Mouse (Mus musculus): ENCODE measurements at regions not wholly inside any gene's neighbourhood (a gene's known extent, or its start where the extent isn't known, plus 50 kb on each side); places are given as distances from the start of the nearest gene placed in this dataset.
"Not testable (repeated sequence)": the region's sequence is repeated elsewhere in the genome, so short reads cannot be mapped to it uniquely, and the experiment has no call there.

DNA sequence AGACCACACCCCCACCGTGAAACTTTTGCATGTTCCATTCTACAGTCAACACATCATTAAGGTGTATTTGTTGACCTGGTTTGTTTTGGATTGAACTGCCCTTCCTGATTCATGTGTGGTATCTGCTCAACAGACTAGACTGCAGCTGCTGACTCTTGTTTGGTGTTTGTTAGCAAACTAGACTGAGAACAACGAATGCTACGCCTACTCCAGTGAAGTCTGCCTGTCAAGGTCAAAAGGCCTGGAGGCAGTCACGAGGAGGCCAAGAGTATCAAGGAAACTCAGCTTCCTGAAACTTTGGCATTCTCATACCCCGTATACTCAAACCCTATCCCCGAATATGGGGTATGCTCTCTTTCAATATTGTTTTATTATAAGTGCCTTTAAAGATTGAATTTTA, 194.2 kb upstream of the Spin1 start:
- DNase-seq (ENCODE audit: low read depth, low spot score) = not testable (repeated sequence)

DNA sequence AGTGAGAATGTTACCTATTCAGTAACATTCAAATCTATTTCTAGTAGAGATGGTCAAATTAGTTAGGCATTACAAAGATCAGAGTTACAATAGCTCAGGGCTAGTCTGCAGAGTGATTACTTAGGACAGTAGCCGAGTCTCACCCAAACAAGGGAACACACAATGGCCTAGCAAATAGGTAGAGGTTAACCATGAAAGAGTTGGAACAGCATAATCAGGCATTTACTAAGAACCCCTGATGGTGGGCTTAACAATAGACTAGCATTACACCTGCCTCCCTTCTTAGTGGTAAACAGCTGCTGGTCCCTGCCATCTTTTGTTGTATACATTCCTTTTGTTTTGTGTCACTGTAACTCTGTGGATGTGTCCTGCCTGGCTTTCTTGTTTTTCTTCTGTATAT, 193.8 kb upstream of the Spin1 start:
- DNase-seq (ENCODE audit: low read depth, low spot score) = no peak

DNA sequence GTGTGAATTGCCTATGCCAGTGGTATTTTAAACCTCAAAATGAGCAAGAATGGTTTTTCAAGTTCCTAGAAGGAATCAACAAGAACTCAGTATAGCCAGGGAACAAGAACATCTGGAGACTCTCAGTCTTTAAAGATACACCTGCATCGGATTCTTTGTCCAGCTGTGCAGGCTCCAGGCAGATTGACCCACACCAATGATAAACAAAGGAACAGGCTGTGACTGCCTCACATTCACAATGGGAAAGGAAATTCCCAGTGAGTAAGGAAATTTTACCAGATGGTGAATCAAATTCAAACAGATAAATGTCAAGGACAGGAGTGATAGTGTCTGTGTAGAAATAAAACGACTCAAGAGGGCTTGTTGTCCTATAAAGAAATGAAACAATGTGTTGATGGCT, 187.9 kb upstream of the Spin1 start:
- not testable (repeated sequence) for DNase-seq (ENCODE audit: low read depth, low spot score)

DNA sequence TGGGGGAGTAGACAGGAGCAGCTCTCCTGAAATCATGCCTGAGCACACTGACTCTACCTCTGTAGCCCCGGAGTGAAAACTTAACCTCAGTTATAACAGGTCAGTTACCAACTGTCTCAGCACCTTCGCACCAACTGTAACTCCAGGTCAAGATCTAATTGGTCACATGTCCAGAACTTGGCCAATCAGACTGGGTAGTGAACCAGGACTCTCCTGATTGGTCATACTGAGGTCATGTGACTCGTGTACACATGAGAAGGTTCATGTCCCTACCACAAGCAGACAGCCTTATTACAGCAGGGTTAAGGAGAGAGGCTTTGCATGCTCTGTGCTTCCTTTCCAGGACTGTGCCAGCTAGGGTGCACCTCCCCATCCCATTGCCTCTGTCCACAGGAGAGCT, 166.7 kb upstream of the Spin1 start:
- DNase-seq (ENCODE audit: low read depth, low spot score) = not testable (repeated sequence)

DNA sequence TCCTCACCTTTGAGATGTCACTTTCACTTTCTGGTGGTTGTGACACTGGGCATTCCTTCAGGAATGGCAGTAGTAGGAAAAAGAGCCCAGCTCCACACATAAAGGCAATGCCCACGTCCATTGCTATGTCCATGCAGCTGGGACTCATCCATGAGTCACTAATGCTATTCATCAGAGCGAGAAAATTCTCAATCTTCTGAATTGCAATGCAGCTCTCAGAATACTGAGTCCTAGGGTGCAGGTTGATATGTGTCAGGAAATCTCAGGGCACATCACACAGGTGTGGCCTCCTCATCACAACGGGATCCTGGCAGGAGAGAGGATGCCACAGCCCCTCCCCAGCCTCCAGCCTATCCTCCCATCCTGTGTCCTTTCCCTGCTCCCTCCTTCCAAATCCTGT, 158.1 kb upstream of the Spin1 start:
- DNase-seq (ENCODE audit: low read depth, low spot score) = no peak

DNA sequence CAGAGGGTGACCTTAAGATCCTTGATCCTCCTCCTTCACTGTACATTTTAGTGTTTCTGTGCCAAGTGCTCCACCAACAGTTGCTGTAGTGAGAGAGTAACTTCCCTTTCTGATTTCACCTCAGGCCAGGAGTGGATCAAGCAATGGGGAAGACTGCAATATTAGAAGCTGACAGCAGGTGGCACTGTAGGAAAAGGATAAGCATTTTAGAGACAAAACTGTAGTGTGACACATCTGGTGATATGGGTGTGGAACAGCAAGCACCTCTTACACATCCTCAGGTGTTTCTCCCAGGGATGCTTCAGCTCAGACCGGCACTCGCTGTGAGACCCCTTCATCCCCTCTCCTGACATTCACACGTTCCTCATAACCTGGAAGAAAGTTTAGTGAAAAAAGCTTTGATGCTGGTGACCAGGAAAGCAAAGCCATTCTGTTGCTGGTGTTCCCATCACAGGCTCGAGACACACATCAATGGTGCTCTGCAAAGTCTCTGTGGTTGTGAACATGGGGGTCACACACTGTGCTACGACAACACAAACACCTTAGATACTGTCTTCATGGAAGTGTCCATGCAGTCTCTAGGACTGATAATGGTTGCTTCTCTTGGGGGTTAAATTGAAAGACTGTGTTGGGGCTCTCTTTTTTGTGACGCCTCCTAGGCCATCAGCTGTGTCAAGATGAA, 151.0 kb upstream of the Spin1 start:
- peak; percentile 59 for DNase-seq (ENCODE audit: low read depth, low spot score)

DNA sequence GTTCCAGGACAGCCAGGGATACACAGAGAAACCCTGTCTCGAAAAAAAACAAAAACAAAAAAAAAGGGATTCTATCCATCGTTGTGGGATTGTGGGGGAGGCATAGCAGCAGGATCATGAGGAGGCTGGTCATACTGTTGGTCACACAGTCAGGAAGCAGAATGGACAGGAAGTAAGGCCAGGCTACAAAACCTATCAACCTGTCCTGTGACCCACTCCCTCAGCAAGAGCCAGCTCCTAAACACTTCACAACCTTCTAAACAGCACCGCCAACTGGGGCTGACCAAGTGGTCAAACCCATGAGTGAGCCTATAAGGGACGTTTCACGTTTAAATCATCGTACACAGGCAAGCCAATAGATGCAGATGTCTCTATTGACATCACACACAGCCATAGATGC, 146.0 kb upstream of the Spin1 start:
- DNase-seq (ENCODE audit: low read depth, low spot score) = no peak

DNA sequence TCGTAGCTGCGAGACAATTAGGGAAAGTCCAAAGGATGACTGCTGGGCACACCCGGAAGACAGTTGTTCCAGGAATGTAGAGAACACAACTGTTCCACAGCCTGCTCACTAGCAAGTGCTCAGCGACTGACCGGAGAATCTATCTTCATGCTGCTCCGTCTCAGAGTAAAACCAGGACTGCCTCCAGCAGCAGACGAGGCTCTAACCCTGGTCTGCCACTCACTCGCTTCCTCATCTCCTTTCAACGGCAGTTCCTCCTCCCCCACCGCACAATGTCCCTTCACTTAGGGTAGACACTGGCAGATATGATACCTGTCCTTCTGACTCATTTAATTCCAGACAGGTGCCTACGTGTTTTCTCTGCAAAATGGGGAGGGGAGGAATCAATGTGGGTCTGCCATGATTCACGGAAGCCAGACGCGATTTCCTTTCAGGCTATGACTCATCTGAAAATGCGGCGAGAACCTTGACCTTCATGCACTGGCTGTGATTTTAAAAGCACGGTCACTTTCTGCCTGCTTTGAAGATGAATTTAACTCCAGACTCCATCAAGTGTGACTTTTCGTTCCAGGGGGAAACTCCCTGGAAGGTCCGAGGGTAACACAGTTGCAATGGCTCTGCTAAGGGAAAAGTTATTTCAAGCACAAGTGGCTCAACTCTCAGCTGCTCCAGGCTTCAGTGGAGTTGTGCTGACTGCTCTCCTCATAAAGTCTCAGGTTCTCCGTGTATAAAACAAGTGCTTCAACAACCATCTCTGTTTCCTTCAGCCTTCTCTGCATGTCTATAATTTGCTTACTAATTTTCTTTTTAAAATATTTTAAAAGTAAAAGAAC, 142.4 kb upstream of the Spin1 start:
- DNase-seq (ENCODE audit: low read depth, low spot score) = peak; percentile 13

DNA sequence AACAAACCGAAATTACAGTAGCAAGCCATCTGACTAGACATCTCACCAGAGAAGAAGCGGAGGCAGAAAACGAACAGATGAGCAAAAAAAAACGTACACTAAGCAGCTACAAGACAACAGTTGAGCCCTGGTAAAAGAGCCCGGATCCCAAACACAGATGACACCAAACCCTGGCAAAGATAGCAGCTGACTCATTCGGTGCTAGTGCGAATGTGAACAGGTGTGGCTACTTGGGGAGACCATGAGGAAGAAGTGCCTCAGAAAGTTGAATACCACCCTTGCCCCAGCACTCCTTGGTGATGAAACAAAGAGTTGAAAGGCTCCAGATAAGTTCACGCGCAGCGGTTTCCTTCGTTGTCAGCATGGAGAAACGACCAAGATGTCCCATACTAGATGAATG, 139.8 kb upstream of the Spin1 start:
- DNase-seq (ENCODE audit: low read depth, low spot score) = no peak

DNA sequence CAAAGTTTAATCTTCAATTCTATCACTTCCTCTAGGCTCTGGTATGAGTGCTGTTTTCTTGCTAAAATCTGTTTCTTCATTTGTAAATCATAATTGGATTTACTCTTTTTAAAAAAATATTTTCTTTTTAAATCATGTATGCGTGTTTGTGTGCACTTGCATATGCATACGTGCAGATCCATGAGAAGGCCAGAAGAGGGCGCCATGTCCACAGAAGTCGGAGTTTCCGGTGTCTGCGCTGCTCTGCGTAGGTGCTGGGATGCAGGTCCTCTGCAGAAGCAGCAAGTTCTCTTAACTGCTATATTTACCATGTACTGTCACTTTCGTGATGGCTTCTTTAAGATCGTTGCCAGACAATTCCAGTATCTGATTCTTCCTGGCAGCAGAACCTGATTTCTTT, 136.6 kb upstream of the Spin1 start:
- DNase-seq (ENCODE audit: low read depth, low spot score) = peak; percentile 11

DNA sequence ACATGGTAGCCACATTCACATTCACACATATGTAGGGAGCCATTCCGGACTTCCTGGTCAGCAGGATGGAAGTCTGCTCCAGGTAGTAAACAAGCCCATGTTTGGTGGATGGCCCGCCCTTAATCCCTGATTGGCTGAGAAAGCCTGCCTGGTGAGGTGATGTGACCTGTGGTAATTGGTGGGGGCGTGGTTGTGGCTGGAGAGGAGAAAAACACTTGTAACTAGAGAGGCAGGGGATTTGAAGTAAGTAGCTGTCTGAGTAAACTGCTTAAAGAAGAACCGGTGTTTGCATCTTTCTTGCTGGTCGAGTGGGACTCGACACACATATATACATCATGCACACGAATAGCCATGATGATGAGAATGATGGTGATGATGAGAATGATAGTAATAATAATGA, 135.6 kb upstream of the Spin1 start:
- not testable (repeated sequence) for DNase-seq (ENCODE audit: low read depth, low spot score)

DNA sequence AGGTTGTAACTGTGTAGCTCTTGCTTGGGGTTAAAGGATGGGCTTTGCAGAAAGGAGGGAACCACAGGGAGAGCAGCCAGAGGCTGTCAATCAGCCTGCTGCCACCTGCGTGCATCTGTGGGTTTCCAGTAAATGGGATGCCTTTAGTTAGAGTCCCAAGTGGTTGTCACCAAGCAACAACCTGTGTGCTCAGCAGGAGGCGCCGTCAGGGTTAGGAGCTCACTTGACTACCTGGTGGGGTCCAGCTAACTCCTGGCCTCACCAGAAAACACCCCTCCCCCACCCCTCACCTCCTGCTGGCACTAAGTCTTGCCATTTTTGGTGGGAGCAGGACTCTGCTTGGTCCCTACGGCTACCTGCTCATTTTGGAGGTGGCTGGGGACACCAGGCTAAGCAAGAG, 135.0 kb upstream of the Spin1 start:
- no peak for DNase-seq (ENCODE audit: low read depth, low spot score)

DNA sequence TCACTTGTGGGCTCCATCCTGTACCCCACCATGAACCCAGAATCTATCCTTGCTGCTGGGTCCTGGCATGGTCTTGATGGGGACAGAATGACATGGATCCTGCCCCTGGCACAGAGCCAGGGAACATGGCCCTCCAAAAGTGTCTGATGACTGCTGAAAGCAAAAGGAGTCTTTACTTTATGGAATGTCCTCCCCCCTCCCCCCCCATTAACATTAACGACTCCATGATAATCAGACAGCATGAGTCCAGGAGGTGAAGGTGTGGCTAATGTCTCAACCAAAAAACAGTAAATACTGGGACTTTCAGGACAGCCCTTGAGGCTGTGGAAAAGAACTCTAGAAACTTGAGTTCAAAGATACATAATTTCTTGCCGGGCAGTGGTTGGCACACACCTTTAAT, 133.9 kb upstream of the Spin1 start:
- no peak for DNase-seq (ENCODE audit: low read depth, low spot score)

DNA sequence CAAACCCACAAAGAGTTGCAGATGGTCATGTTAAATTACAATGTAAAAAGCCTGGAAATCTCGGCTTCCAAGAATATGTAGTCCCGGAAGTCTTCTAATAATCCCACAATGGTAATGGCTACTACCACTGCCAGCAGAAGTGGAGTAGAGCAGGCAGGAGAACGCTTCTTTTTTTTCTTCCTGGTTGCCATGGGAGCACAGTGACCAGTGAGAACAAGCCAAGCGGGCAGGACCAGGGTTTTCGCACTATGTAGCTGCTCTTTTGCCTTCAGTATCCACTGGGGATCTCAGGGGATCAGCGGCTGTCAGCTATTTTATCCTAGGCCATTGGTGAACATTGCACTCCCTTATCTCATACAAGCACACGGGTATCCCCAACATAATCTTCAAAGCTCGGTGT, 127.3 kb upstream of the Spin1 start:
- DNase-seq (ENCODE audit: low read depth, low spot score) = no peak

DNA sequence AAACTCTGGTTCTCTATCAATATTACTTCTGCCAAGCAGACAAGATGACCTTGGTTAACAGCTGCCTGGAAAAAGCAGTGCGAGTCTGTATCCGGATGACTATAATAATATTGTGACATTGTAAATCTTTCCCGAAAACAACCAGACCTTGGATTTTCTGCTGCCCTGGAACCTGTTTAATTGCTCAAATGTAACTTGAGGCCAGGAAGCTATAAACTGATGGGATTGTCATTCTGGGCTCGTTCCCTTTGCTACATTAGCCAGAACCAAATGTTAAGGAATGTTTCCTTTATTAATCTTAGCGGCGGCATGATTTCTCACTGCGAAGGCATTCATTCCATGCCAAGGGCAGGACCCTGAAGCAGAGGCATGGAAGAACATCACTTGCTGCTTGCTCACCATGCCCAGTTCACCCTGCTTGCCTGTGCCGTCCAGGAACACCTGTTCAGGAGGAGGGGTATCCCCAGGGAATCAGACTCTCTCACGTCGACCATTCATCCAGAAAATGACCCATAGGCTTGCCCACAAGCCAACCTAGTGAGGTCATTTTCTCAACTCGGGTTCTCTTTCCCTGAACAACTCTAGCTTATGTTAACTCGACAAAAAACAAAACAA, 125.3 kb upstream of the Spin1 start:
- DNase-seq (ENCODE audit: low read depth, low spot score) = no peak

DNA sequence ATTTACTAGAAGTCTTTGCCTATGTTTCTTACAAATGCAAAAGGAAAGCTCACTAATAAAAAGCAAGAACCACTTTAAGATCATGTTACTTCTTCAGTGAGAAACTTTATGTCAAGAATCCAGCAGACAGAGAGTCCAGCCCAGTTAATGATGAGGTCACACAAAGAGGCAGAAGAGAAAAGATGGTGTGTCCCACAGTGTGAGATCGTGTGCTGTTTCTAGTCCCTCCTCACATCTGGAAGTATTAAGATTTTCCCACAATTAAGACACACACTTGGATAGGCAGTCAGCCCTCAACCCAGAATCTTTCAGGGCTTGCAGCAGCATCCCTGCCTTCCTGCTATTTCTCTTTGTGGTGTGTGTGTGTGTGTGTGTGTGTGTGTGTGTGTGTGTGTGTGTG, 118.7 kb upstream of the Spin1 start:
- no peak for DNase-seq (ENCODE audit: low read depth, low spot score)

DNA sequence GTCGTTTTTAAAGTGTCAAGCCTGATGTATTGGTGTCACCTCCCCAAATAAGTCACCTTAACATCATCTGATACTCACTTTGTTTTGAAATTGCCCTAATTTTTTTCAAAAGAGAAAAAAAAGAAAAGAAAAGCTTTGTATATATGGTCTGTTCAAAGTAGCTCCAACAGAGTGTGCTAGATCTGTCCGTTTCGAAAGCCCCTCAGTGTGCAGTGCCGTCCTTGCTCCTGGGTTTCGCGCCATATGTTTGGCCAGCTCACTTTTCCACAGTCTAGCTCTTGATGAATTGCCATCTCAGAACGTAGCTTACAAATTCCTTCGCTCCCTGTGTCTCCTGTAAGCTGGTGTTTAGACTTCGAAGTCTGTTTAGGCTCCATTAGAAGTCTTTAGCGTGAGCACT, 117.7 kb upstream of the Spin1 start:
- DNase-seq (ENCODE audit: low read depth, low spot score) = no peak

DNA sequence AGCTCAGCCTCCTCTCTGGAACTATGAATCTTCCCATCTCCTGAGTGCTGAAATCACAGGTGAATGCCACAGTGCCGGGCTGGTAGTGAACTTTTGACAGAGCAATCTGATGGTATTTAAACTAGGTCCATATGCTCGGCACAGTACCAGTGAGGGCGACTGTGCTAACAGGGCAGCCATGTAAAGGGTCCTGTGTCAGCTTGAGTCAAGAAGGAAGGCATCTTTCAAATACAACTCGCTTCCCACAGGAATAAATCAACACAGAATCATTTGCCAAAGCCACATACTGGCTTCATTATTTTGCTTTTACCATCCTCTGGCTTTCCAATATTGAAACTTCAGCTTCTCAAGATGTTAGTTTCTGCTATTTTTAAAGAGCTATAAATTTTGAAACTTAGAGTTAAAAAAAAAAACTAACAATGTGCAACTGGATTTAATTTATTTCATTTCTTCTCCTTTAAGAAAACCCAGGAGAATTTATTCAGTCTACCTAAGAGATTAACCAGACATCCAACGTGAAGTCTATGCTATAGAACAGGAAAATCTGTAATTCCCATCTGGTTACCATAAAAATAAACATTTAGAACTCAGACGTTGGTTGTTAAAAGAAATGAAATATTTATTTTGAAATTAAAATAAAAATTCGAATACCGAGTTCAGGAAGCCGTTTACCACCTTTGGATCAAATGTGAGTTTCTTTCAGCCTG, 108.8 kb upstream of the Spin1 start:
- no peak for DNase-seq (ENCODE audit: low read depth, low spot score)

DNA sequence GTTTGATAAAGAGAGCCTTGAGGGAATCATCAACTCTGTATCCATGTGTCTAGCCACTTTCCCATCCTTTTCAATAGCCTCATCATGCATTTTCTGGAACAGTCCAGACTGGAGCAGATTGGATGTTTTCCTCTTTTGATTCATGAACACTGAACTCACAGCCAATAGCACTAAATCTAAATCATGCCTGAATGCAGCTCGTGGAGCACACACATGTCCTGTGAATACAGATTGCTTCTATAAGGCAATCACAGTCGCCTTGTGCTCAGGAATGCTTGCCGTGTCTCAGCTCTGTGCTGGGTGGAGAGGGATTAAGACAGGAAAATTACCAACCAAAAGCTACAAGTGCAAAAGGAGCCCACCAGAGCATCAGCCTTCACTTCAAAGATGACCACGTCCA, 100.9 kb upstream of the Spin1 start:
- no peak for DNase-seq (ENCODE audit: low read depth, low spot score)

DNA sequence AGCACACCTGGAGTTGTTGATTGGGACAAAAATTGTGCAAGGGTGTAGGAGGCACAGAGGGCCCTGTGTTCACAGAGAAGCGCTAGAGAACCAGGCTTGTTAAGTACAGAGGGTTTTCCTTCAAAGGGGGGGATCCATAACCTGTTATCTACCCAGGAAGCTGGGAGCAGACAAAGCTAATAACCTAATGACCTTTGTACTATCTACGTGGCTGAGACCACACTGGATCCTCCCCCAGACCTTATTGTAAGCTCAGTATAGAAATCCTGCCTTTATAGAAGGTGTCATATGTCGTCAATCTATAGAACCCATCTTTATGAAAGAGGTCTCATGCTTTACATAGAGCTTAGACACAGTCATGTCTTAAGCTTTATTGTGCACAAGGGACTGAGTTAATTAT, 95.9 kb upstream of the Spin1 start:
- DNase-seq (ENCODE audit: low read depth, low spot score) = no peak

DNA sequence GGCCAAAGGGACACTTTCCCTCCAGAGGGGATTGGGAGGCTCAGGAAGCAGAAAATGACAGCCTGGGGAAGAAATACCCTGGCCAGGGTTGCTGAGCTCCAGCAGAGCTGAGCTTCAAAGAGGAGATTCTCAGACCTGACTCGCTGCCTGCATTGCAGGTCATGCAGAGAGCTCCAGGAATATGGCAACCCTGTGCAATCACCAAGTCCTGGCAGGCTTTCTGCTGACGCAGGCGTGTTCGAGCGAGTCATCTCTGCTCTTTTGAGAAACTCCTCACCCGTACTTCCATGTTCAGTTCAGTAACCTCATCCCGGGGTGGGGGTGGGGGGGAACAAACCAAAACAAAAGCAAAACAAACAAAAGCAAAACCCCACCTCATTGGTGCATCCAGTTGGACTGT, 89.9 kb upstream of the Spin1 start:
- DNase-seq (ENCODE audit: low read depth, low spot score) = no peak

DNA sequence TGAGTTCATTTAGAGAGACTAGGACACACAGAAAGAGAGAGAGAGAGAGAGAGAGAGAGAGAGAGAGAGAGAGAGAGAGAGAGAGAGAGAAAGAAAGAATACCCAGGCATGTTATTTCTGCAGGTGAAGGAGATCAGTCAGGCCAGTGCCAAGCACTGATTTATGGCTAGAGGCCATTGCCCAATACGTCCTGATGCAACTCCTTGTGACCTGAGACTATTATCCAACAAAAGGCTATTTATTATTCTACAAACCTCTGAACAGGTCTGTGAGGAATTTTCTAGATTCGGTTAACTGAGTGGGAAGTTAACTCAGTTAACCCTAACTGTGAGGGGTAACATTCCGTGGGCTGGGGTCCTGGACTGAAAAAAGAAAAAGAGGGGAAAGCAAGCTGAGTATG, 84.5 kb upstream of the Spin1 start:
- DNase-seq (ENCODE audit: low read depth, low spot score) = no peak
